Mouse (Mus musculus) liver, embryonic 14.5 days (tissue): ENCODE data around the gene Ift140.

Experiments used
- CTCF ChIP-seq: IDR thresholded peaks from 2 replicates; pipeline ENCODE4 v1.5.1; 2016; ENCODE audit warnings: antibody characterized with exemption, low read depth, control low read depth
- EP300 ChIP-seq: IDR thresholded peaks from 2 replicates; pipeline ENCODE4 v1.6.1; 2016; ENCODE audit warnings: antibody characterized with exemption, low read depth

- no peak for TF ChIP-seq EP300
- TF ChIP-seq CTCF = no peak
These were observed 49.3 kb downstream of the Ift140 start for GRCm38 (mm10) chr17:25065189-25065588.
